Mouse (Mus musculus) liver, adult 2 months (tissue): Measurements from ENCODE around the gene Yjefn3. TPM values are rescaled to one million over a fixed set of nuclear protein-coding genes. Genes with fewer than 3 reads are reported as not detected.

Experiments
- DNase-seq: peaks from one replicate; pipeline ENCODE4 v3.0.0-alpha.2; 2011; ENCODE audit warnings: low read depth, low spot score; ENCODE audit errors: extremely low read depth
- H3K27ac ChIP-seq: fragments of 200-500 bp; replicated peaks from 2 replicates; pipeline ENCODE4 v1.5.1; 2012; ENCODE audit warnings: low read depth, mild to moderate bottlenecking, control low read depth, inconsistent platforms, low read length; ENCODE audit not compliant: insufficient read depth
- H3K27me3 ChIP-seq: fragments of 200-500 bp; 2 replicates; pipeline ENCODE4 v1.6.1; 2012; ENCODE audit warnings: mild to moderate bottlenecking, moderate library complexity, low read length, inconsistent platforms; ENCODE audit not compliant: control insufficient read depth, insufficient read depth
- H3K36me3 ChIP-seq: fragments of 200-500 bp; 2 replicates; pipeline ENCODE4 v1.6.1; 2012; ENCODE audit warnings: low read length, inconsistent platforms; ENCODE audit not compliant: control insufficient read depth, insufficient read depth
- H3K4me1 ChIP-seq: fragments of 200-500 bp; 2 replicates; pipeline ENCODE4 v1.6.1; 2011; ENCODE audit warnings: low read length; ENCODE audit not compliant: control insufficient read depth, insufficient read depth
- H3K4me3 ChIP-seq: fragments of 200-500 bp; 2 replicates; pipeline ENCODE4 v1.5.1; 2011; ENCODE audit warnings: low read depth, mild to moderate bottlenecking, control low read depth, low read length, moderate library complexity; ENCODE audit not compliant: insufficient read depth
- H3K79me2 ChIP-seq: fragments of 200-500 bp; 2 replicates; pipeline ENCODE4 v1.6.1; 2012; ENCODE audit warnings: inconsistent platforms, mild to moderate bottlenecking, low read length, moderate library complexity; ENCODE audit not compliant: control insufficient read depth, insufficient read depth
- H3K9ac ChIP-seq: fragments of 200-500 bp; 2 replicates; pipeline ENCODE4 v1.6.1; 2012; ENCODE audit warnings: low read depth, mild to moderate bottlenecking, control low read depth, inconsistent platforms, low read length
- CTCF ChIP-seq: fragments of 200-500 bp; IDR thresholded peaks from 2 replicates; pipeline ENCODE4 v1.5.1; 2011; ENCODE audit warnings: low read depth, low read length, control low read depth
- POLR2A ChIP-seq: fragments of 200-500 bp; IDR thresholded peaks from 2 replicates; pipeline ENCODE4 v1.6.1; 2011; ENCODE audit warnings: low read length, control low read depth; ENCODE audit not compliant: insufficient read depth; ENCODE audit errors: extremely low read depth
- WGBS: fragments of 180-500 bp; shearing (Covaris S2); methylation state at CpG from one replicate; pipeline ENCODE4 v1.1.7; 2018; 5-methylcytosine and 5-hydroxymethylcytosine counted together
- polyA plus RNA-seq: library from polyadenylated mRNA; depleted of rRNA; stranded (reverse); fragments of >200 nt; gene quantifications from 2 replicates; pipeline ENCODE4 v1.2.3, GENCODE M21; 2012; rRNA removed
- total RNA-seq: library from RNA; depleted of rRNA; stranded (reverse); fragments of >200 nt; gene quantifications from 2 replicates; pipeline ENCODE4 v1.2.3, GENCODE M21; 2014; rRNA removed

Gene Yjefn3
- total and polyA plus RNA-seq, 2 experiments, result 0.83 to 2.0 TPM

GRCm38 (mm10) chr8:69849899-69850298 is 52.6 kb downstream of the Yjefn3 start:
- Histone ChIP-seq H3K4me3 (no peak overlapping the region), H3K27me3 (no peaks in the 10 kb centered on the region), H3K27ac (no peak overlapping the region), H3K36me3 (no peaks in the 10 kb centered on the region), H3K9ac (no peak overlapping the region), H3K79me2 (no peaks in the 10 kb centered on the region), H3K4me1 (peaks cover 2% of the 10 kb centered on the region; the same call in 1 of the 2 replicates)
- peak; percentile 43 for DNase-seq
- TF ChIP-seq CTCF (peak; percentile 71), POLR2A (no peak)
- WGBS, result 57% methylated on average over 3 of the region's 3 CpGs

GRCm38 (mm10) chr8:69848951-69849350 is 53.6 kb downstream of the Yjefn3 start:
- WGBS, result 65% methylated on average over 8 of the region's 8 CpGs
- Histone ChIP-seq H3K27me3 (no peaks in the 10 kb centered on the region), H3K27ac (no peak overlapping the region)

GRCm38 (mm10) chr8:69847167-69848065 is 55.1 kb downstream of the Yjefn3 start:
- Histone ChIP-seq H3K4me3 (no peak overlapping the region), H3K4me1 (peaks cover 2% of the 10 kb centered on the region; the same call in 1 of the 2 replicates), H3K27ac (no peak overlapping the region), H3K27me3 (no peaks in the 10 kb centered on the region), H3K79me2 (no peaks in the 10 kb centered on the region), H3K9ac (no peak overlapping the region), H3K36me3 (no peaks in the 10 kb centered on the region)
- TF ChIP-seq CTCF (no peak), POLR2A (no peak)
- 67% methylated on average over 3 of the region's 3 CpGs for WGBS
- DNase-seq, result no peak

More at GRCm38 (mm10) chr8:69848951-69849350, 53.6 kb downstream of the Yjefn3 start:
- no peak overlapping the region for H3K9ac ChIP-seq
- DNase-seq, result peak; percentile 64
- H3K4me3 ChIP-seq, result no peak overlapping the region
- peaks cover 2% of the 10 kb centered on the region; the same call in 1 of the 2 replicates for H3K4me1 ChIP-seq
- no peak for TF ChIP-seq CTCF
- TF ChIP-seq POLR2A, result no peak
- H3K36me3 ChIP-seq, result no peaks in the 10 kb centered on the region
- H3K79me2 ChIP-seq, result no peaks in the 10 kb centered on the region

Other genes with a start within 250 kb of the Yjefn3 start
- 1.8 and 2.0 TPM in 2 replicates for gene Zfp964, start 248.2 kb downstream of the Yjefn3 start, total RNA-seq
- gene Zfp964, start 248.2 kb downstream of the Yjefn3 start, polyA plus RNA-seq, result 0.30 and 0.31 TPM in 2 replicates
- 14.0 and 17.4 TPM in 2 replicates for gene Zfp869, start 192.0 kb downstream of the Yjefn3 start, total RNA-seq
- 1.2 and 1.8 TPM in 2 replicates for gene Zfp869, start 192.0 kb downstream of the Yjefn3 start, polyA plus RNA-seq
- 4.0 and 4.1 TPM in 2 replicates for gene Zfp963, start 152.7 kb downstream of the Yjefn3 start, total RNA-seq
- gene Zfp963, start 152.7 kb downstream of the Yjefn3 start, polyA plus RNA-seq, result 1.4 and 1.7 TPM in 2 replicates
- not detected in 2 replicates for gene Gm20422, start 127.8 kb downstream of the Yjefn3 start, total RNA-seq
- not detected in 2 replicates for gene Gm20422, start 127.8 kb downstream of the Yjefn3 start, polyA plus RNA-seq
- 19.4 and 29.1 TPM in 2 replicates for gene Atp13a1, start 111.5 kb downstream of the Yjefn3 start, total RNA-seq
- 42.6 and 60.1 TPM in 2 replicates for gene Atp13a1, start 111.5 kb downstream of the Yjefn3 start, polyA plus RNA-seq
- 13.1 and 13.2 TPM in 2 replicates for gene Zfp866, start 111.5 kb downstream of the Yjefn3 start, total RNA-seq
- gene Zfp866, start 111.5 kb downstream of the Yjefn3 start, polyA plus RNA-seq, result 3.3 and 4.6 TPM in 2 replicates
- gene Gmip, start 94.0 kb downstream of the Yjefn3 start, total RNA-seq, result 2.2 and 4.2 TPM in 2 replicates
- gene Gmip, start 94.0 kb downstream of the Yjefn3 start, polyA plus RNA-seq, result 6.5 and 12.6 TPM in 2 replicates
- gene Lpar2, start 80.3 kb downstream of the Yjefn3 start, total RNA-seq, result 0.18 and 0.40 TPM in 2 replicates
- gene Lpar2, start 80.3 kb downstream of the Yjefn3 start, polyA plus RNA-seq, result 0.21 and 0.77 TPM in 2 replicates
- 0.20 and 0.46 TPM in 2 replicates for gene Pbx4, start 70.2 kb downstream of the Yjefn3 start, total RNA-seq
- 0.65 and 1.7 TPM in 2 replicates for gene Pbx4, start 70.2 kb downstream of the Yjefn3 start, polyA plus RNA-seq
- under 0.01 TPM in 1 of 2 replicates, not detected in the other for gene Cilp2, start 15.0 kb downstream of the Yjefn3 start, total RNA-seq
- 0.01 and 0.05 TPM in 2 replicates for gene Cilp2, start 15.0 kb downstream of the Yjefn3 start, polyA plus RNA-seq
- gene Tssk6, start 528 bp downstream of the Yjefn3 start, total RNA-seq, result not detected in 2 replicates
- 0.09 TPM in 1 of 2 replicates, not detected in the other for gene Tssk6, start 528 bp downstream of the Yjefn3 start, polyA plus RNA-seq
- 132 and 141 TPM in 2 replicates for gene Ndufa13, start 154 bp downstream of the Yjefn3 start, total RNA-seq
- gene Ndufa13, start 154 bp downstream of the Yjefn3 start, polyA plus RNA-seq, result 206 and 221 TPM in 2 replicates
- gene Gatad2a, start 93.7 kb upstream of the Yjefn3 start, total RNA-seq, result 11.2 and 16.8 TPM in 2 replicates
- 35.0 and 35.5 TPM in 2 replicates for gene Gatad2a, start 93.7 kb upstream of the Yjefn3 start, polyA plus RNA-seq
- gene Mau2, start 140.0 kb upstream of the Yjefn3 start, total RNA-seq, result 18.0 and 24.4 TPM in 2 replicates
- gene Mau2, start 140.0 kb upstream of the Yjefn3 start, polyA plus RNA-seq, result 30.1 and 40.5 TPM in 2 replicates
- 5.1 and 5.6 TPM in 2 replicates for gene Sugp1, start 140.1 kb upstream of the Yjefn3 start, total RNA-seq
- 5.1 and 5.3 TPM in 2 replicates for gene Sugp1, start 140.1 kb upstream of the Yjefn3 start, polyA plus RNA-seq
- 43.8 and 67.9 TPM in 2 replicates for gene Tm6sf2, start 170.2 kb upstream of the Yjefn3 start, total RNA-seq
- 152 and 203 TPM in 2 replicates for gene Tm6sf2, start 170.2 kb upstream of the Yjefn3 start, polyA plus RNA-seq
- 2.2 and 4.2 TPM in 2 replicates for gene Hapln4, start 180.7 kb upstream of the Yjefn3 start, total RNA-seq
- gene Hapln4, start 180.7 kb upstream of the Yjefn3 start, polyA plus RNA-seq, result 4.4 and 8.8 TPM in 2 replicates
- under 0.01 TPM in 1 of 2 replicates, not detected in the other for gene Ncan, start 218.2 kb upstream of the Yjefn3 start, total RNA-seq
- gene Ncan, start 218.2 kb upstream of the Yjefn3 start, polyA plus RNA-seq, result not detected in 2 replicates
- gene Nr2c2ap, start 228.6 kb upstream of the Yjefn3 start, total RNA-seq, result 3.3 and 4.4 TPM in 2 replicates
- 15.0 and 16.6 TPM in 2 replicates for gene Nr2c2ap, start 228.6 kb upstream of the Yjefn3 start, polyA plus RNA-seq
- 9.4 and 13.6 TPM in 2 replicates for gene Rfxank, start 236.4 kb upstream of the Yjefn3 start, total RNA-seq
- gene Rfxank, start 236.4 kb upstream of the Yjefn3 start, polyA plus RNA-seq, result 16.0 and 27.8 TPM in 2 replicates
- gene Borcs8, start 236.8 kb upstream of the Yjefn3 start, total RNA-seq, result 20.1 and 20.7 TPM in 2 replicates
- 53.4 and 55.0 TPM in 2 replicates for gene Borcs8, start 236.8 kb upstream of the Yjefn3 start, polyA plus RNA-seq
- gene Mef2b, start 237.0 kb upstream of the Yjefn3 start, total RNA-seq, result 0.09 and 0.34 TPM in 2 replicates
- gene Mef2b, start 237.0 kb upstream of the Yjefn3 start, polyA plus RNA-seq, result not detected in 2 replicates